Mouse (Mus musculus): Measurements from ENCODE around the gene Zmiz2. TPM values are rescaled to one million over a fixed set of nuclear protein-coding genes. Genes with fewer than 3 reads are reported as not detected.

The Zmiz2 gene
- polyA plus RNA-seq (2012; ENCODE audit: low replicate concordance) = 477 and 884 TPM in 2 replicates

DNA sequence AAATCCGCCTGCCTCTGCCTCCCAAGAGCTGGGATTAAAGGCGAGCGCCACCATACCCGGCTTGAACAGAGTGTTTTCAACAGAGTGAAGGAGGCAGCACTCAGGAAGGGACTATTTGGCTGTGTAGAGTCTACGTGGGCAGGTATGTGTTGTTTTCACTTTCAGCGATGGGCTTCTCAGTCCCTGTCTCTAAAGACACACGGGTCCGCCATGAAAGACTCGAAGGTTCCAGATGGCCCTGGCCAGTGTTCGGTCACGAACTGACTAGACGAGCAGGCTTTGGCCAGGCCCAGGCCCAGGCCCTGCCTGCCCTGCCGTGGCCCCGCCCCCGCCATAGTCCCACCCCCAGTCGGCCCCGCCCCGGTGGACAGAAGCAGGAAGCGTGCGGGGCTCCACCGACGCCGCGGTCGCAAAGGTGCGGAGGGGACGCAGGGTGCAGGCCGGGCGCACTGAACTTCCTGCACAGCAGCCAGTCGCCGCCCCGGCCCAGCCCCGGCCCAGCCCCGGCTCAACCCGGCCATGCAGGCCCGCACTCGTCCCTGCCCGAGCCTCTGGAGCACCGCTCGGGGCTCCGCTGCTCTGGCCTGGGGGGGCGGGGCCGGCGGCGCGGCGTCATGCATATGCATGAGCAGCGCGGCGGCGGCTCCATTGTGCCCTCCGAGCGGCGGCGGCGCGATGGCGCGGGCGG, at the start of gene Zmiz2:
Gene Zmiz2, plus strand, starts transcription at position 349 of the 688 bp plus-strand sequence.

DNA sequence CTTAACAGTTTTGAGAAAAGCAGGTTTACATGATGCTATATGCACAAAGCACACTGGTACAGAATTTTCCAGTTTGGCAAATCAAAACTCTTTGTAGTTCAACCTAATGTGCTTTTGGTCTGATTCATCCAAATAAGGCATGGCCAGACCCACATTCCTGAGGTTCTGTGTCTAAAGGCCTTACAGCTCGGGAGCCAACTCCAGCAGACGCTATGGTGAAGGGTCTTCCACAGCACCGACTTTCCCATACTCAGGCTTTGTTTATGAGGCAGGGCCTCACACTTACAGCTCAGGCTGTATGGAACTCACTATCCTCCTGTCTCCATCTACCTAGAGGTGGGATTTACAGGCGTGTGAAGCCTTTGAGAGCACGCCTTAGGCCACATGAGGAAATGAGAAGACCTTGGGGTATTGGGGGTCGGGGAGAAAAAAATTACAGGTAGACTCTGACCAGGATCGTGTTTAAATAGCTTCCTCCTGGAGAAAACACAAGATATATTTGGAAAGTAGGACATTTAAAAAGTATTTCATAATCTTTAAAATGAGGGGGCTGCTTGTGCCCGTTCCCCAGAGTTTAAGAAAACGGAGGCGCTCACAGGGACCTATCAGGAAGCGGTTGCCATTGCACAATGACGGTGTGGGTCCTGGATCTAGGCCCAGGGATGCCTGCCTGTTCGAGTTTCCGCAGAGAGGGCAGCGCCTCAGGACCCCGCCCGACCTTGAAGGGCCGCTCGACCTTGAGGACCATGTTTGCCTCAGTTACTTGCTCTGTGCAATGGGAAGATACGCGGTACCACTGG, 26.1 kb downstream of the Zmiz2 start, which contains the start of gene Ppia:
Gene Ppia, plus strand, starts transcription at position 693 of the 800 bp plus-strand sequence.

DNA sequence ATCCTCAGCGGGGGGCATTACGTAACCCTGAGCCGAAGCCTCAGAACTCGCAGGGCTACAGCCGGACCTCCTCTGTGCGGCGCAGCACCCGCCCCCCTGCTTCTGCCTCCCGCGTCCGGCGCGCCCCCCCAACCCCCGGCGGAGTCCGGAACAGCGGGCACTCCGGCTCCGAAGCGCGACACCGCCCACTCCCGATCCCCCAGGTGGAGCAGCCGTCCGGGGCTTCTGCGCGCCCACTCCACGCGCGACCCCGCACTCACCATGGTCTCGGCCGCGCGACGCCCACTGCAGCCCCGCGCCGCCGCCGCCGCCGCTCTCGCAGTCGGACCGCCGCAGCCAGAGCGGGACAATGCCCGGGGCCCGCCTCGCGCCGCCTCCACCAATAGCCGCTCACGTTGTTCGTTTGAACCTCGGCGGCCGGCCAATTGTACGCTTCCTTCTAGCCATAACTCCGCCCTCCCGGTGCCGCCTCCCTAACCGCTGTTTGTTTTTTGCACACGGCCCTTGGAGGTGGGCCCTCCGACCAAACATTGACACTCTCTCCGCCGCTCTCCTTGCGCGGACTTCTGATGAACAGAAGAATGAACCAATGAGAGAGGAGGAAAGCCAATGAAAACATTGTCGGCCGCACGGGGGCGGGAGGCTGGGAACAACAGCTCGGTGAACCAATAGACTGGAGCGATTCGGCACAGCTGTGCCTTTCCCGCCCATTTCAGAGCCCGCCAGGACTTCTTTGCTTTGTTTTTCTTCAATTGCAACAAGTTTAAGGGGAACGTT, 55.4 kb downstream of the Zmiz2 start, which contains the start of gene H2afv:
Gene H2afv, minus strand, starts transcription at position 367 of the 777 bp plus-strand sequence.

Other genes with a start within 250 kb of the Zmiz2 start
- 0.09 TPM in 1 of 2 replicates, not detected in the other for gene A730071L15Rik, start 189.0 kb upstream of the Zmiz2 start, polyA plus RNA-seq (2012; ENCODE audit: low replicate concordance)
- 26.0 and 31.2 TPM in 2 replicates for gene Nudcd3, start 188.7 kb upstream of the Zmiz2 start, polyA plus RNA-seq (2012; ENCODE audit: low replicate concordance)
- gene Npc1l1, start 158.9 kb upstream of the Zmiz2 start, polyA plus RNA-seq (2012; ENCODE audit: low replicate concordance) = not detected in 2 replicates
- 7.5 and 7.6 TPM in 2 replicates for gene Ddx56, start 121.3 kb upstream of the Zmiz2 start, polyA plus RNA-seq (2012; ENCODE audit: low replicate concordance)
- 34.6 and 44.7 TPM in 2 replicates for gene Tmed4, start 114.2 kb upstream of the Zmiz2 start, polyA plus RNA-seq (2012; ENCODE audit: low replicate concordance)
- gene Ogdh, start 97.4 kb upstream of the Zmiz2 start, polyA plus RNA-seq (2012; ENCODE audit: low replicate concordance) = 15.4 and 65.2 TPM in 2 replicates
- gene Ppia, start 26.4 kb downstream of the Zmiz2 start, polyA plus RNA-seq (2012; ENCODE audit: low replicate concordance) = 75.6 and 176 TPM in 2 replicates
- gene H2afv, start 55.4 kb downstream of the Zmiz2 start, polyA plus RNA-seq (2012; ENCODE audit: low replicate concordance) = 28.5 and 39.0 TPM in 2 replicates
- 16.1 and 24.7 TPM in 2 replicates for gene Purb, start 86.8 kb downstream of the Zmiz2 start, polyA plus RNA-seq (2012; ENCODE audit: low replicate concordance)
- 162 and 215 TPM in 2 replicates for gene Myo1g, start 131.9 kb downstream of the Zmiz2 start, polyA plus RNA-seq (2012; ENCODE audit: low replicate concordance)
- 102 and 122 TPM in 2 replicates for gene Ccm2, start 157.8 kb downstream of the Zmiz2 start, polyA plus RNA-seq (2012; ENCODE audit: low replicate concordance)
- gene Nacad, start 217.0 kb downstream of the Zmiz2 start, polyA plus RNA-seq (2012; ENCODE audit: low replicate concordance) = 0.23 and 3.5 TPM in 2 replicates
- 98.6 and 102 TPM in 2 replicates for gene Tbrg4, start 237.0 kb downstream of the Zmiz2 start, polyA plus RNA-seq (2012; ENCODE audit: low replicate concordance)
- gene Wap, start 249.6 kb downstream of the Zmiz2 start, polyA plus RNA-seq (2012; ENCODE audit: low replicate concordance) = not detected in 2 replicates